Mouse (Mus musculus): Measurements from ENCODE around the gene Neu2. TPM values are rescaled to one million over a fixed set of nuclear protein-coding genes. Genes with fewer than 3 reads are reported as not detected.

Neu2 gene
- total RNA-seq, 2 experiments from 2014 or later = 0.38 to 0.44 TPM

GRCm38 (mm10) chr1:87625254-87626025 lies 115.8 kb downstream of the Neu2 start:
- Histone ChIP-seq H3K27ac (no peak overlapping the region), H3K4me3 (no peak overlapping the region)
- no peak for DNase-seq (ENCODE audit: low spot score in 2 of 2)
- TF ChIP-seq CTCF (conservative IDR thresholded peaks at IDR 0.05) = no peak

- no peak for TF ChIP-seq CTCF (conservative IDR thresholded peaks at IDR 0.05)
- Histone ChIP-seq H3K27ac (no peak overlapping the region), H3K4me3 (no peak overlapping the region)
- DNase-seq (ENCODE audit: low spot score in 2 of 2) = no peak
Measured at GRCm38 (mm10) chr1:87626344-87626743, 116.7 kb downstream of the Neu2 start.

GRCm38 (mm10) chr1:87628085-87628484 lies 118.4 kb downstream of the Neu2 start:
- Histone ChIP-seq H3K27ac (no peak overlapping the region), H3K4me3 (no peak overlapping the region)
- no peak for DNase-seq (ENCODE audit: low spot score in 2 of 2)
- no peak for TF ChIP-seq CTCF (conservative IDR thresholded peaks at IDR 0.05)

- no peak for TF ChIP-seq CTCF (conservative IDR thresholded peaks at IDR 0.05)
- no peak overlapping the region for H3K27ac ChIP-seq
- no peak for DNase-seq (ENCODE audit: low spot score in 2 of 2)
Measured at GRCm38 (mm10) chr1:87631584-87631983, 121.9 kb downstream of the Neu2 start.

DNA sequence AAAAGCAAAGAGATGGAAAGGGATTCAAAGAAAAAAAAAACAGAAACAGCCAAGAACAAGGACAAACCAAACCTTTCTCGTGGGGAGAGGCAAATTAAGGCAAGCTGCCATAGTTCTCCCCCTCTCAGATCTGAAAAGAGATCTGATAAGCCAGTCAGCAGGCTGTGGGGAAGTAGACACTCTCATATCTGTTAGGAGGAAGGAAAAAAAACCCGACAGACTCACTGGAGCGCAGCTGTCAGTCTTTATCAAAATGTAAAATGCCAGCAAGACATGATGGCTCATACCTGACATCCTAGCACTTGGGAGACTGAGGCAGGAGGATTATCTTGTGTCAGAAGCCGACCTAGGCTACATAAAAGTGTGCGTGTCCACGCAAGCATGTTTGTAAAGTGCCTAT lies 122.5 kb downstream of the Neu2 start:
- Histone ChIP-seq H3K4me3 (no peak overlapping the region), H3K27ac (no peak overlapping the region)
- TF ChIP-seq CTCF (conservative IDR thresholded peaks at IDR 0.05) = no peak
- no peak for DNase-seq (ENCODE audit: low spot score in 2 of 2)

More at GRCm38 (mm10) chr1:87631584-87631983, 121.9 kb downstream of the Neu2 start:
- no peak overlapping the region for H3K4me3 ChIP-seq

GRCm38 (mm10) chr1:87636716-87637117 lies 127.0 kb downstream of the Neu2 start:
- DNase-seq (ENCODE audit: low spot score in 2 of 2) = no peak
- H3K27ac ChIP-seq = no peak overlapping the region
- TF ChIP-seq CTCF (conservative IDR thresholded peaks at IDR 0.05) = no peak
- H3K4me3 ChIP-seq = no peak overlapping the region

DNA sequence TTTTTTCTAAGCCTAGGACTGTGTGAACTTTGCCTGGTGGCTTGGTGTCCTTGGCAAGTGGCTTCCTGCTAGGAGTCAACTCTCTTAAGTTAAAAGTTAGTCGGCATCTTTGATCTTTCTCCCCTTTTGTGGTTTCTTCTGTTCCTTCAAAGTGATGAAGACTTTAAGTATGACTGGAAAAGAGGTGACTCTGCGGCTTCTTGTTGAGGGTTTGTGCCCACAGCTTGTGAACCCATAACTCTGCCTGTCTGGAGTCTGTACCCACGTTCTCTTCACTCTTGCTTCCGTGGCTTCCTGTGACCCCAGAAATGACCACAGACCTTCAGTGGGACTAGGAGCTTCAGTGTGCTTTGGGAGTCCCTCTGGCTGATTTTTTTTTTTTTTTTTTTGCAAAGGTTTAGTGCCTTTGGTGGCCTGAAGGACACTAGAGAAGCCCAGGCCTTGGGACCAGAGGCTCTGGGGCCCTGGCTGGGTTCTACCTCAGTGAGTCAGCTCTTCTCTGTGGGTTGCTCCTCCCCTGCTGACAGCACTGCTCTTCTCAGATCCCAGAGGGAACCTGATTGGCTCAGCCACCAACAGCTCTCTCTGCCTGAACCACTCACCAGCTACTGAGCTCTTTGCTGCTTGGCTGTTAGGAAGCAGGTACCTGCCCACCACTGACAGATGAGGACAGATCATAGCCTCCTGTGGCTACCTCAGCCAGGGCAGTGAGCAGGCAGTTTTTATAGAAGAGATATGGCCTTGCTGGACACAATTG lies 127.6 kb downstream of the Neu2 start:
- Histone ChIP-seq H3K4me3 (no peak overlapping the region), H3K27ac (no peak overlapping the region)
- no peak for DNase-seq (ENCODE audit: low spot score in 2 of 2)
- no peak for TF ChIP-seq CTCF (conservative IDR thresholded peaks at IDR 0.05)

DNA sequence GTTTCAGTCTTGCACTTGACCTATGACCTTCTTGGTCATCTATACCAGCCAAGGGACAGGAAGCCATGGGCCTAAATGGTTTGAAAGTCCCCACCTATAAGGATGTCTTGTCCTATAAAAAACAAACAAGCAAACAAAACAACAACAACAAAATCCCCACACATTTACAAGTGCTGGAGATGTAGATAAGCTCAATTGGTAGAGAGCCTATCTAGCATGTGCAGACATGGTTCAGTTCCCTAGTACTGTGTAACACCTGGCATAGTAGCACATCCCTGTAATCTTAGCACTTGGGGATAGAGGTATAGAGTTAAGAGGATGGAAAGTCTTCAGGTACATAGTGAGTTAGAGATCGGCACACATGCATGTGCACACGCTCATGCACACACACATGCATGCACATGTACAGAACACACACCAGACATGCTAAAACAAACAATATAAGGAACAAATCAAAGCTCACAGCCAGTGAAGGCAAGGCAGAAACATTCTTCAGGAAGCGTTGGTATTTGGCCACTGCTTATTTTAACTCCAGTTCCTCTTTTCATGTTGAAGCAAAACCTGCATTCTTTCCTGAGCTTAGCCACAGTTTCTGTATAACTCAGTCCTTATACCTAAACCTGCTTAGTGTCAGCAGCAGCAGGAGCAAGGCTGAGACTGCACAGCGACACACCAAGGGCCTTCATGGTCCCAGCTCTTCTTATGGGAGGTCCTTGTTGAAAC lies 128.3 kb downstream of the Neu2 start:
- Histone ChIP-seq H3K27ac (peak overlapping the region; percentile 2; the same call in 1 of the 2 replicates), H3K4me3 (no peak overlapping the region)
- DNase-seq (ENCODE audit: low spot score in 2 of 2) = no peak
- no peak for TF ChIP-seq CTCF (conservative IDR thresholded peaks at IDR 0.05)

- DNase-seq (ENCODE audit: low spot score in 2 of 2) = no peak
- Histone ChIP-seq H3K27ac (peak overlapping the region; percentile 75), H3K4me3 (no peak overlapping the region)
- no peak for TF ChIP-seq CTCF (conservative IDR thresholded peaks at IDR 0.05)
Measured at GRCm38 (mm10) chr1:87639724-87640123, 130.0 kb downstream of the Neu2 start.

DNA sequence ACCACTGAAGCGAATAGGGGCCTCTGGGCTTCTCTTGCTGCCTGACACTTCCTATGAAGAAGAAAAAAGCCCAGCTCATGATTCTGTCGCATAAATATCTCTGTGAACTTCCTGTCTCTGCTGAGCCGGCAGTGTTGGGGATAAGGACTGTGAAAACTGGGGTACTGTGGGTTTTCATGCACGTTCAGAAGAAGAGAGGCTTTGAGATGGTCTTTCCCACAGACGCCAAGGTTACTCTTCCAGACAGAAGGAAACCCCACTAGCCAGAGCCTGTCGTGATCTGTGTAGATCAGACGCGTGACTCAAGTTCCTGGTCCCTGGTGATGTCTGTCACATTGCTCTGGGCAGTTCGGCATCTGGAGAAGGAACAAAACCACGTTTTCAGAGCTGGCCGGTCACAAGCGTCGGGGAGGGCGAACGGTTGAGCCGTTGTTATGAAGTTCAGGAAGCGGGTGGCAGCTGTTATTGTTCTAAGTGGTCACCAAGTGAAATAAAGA lies 130.5 kb downstream of the Neu2 start:
- no peak overlapping the region for H3K4me3 ChIP-seq
- no peak for TF ChIP-seq CTCF (conservative IDR thresholded peaks at IDR 0.05)
- no peak for DNase-seq (ENCODE audit: low spot score in 2 of 2)
- H3K27ac ChIP-seq = peak overlapping the region; percentile 75

GRCm38 (mm10) chr1:87643016-87643415 lies 133.3 kb downstream of the Neu2 start:
- Histone ChIP-seq H3K27ac (no peak overlapping the region), H3K4me3 (no peak overlapping the region)
- no peak for TF ChIP-seq CTCF (conservative IDR thresholded peaks at IDR 0.05)
- no peak for DNase-seq (ENCODE audit: low spot score in 2 of 2)

GRCm38 (mm10) chr1:87645041-87645440 lies 135.4 kb downstream of the Neu2 start:
- DNase-seq (ENCODE audit: low spot score in 2 of 2) = no peak
- TF ChIP-seq CTCF (conservative IDR thresholded peaks at IDR 0.05) = no peak
- Histone ChIP-seq H3K27ac (no peak overlapping the region), H3K4me3 (no peak overlapping the region)

DNA sequence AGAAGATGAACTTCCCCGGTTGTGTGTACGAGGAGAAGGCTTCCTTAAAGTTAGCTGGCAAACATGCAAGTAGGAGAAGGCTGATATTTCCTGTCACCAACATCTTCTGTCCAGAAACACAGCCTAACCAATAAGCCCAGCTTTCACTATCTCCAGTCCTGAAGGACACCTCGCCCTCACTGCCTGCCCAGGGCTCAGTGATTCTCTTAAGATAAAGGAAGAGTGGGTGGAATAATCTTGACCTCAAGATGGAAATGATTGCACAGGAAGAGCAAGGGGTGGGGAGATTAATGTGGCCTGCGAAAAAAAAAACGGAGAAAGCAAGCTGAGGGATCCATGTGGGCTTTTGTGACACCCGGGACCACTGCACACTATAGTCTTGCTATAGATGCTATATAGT lies 136.1 kb downstream of the Neu2 start:
- no peak for DNase-seq (ENCODE audit: low spot score in 2 of 2)

More for the DNA sequence above, 136.1 kb downstream of the Neu2 start:
- no peak for TF ChIP-seq CTCF (conservative IDR thresholded peaks at IDR 0.05)
- no peak overlapping the region for H3K27ac ChIP-seq
- no peak overlapping the region for H3K4me3 ChIP-seq

Other genes starting within 250 kb of the Neu2 start
- gene Efhd1, start 245.5 kb upstream of the Neu2 start, total RNA-seq (2021) = 10 to 100 TPM; 13.6 to 15.0 TPM
- 100 to 1,000 TPM; 144 to 148 TPM for gene Gigyf2, start 182.9 kb upstream of the Neu2 start, total RNA-seq (2021)
- gene Kcnj13, start 115.2 kb upstream of the Neu2 start, total RNA-seq (2021) = 1 to 10 TPM in 1 of 2 experiments, under 1 TPM in 1; 0.37 to 2.2 TPM
- not detected for gene Snorc, start 39.6 kb upstream of the Neu2 start, total RNA-seq (2021)
- gene Ngef, start 64.0 kb downstream of the Neu2 start, total RNA-seq (2021) = 100 to 1,000 TPM; 100 to 105 TPM
- gene Inpp5d, start 110.4 kb downstream of the Neu2 start, total RNA-seq (2021) = 10 to 100 TPM; 14.1 to 21.0 TPM
- 10 to 100 TPM; 66.2 to 71.9 TPM for gene Atg16l1, start 246.0 kb downstream of the Neu2 start, total RNA-seq (2021)

Measured in layer of hippocampus, adult 2 months (tissue).